Mouse (Mus musculus): ENCODE data around the gene Alyref2.
A peak's percentile ranks its signal among the peaks of the same experiment; 100 is the strongest.
"Not testable (repeated sequence)": the region's sequence is repeated elsewhere in the genome, so short reads cannot be mapped to it uniquely, and the experiment has no call there.

Alyref2 gene

GRCm38 (mm10) chr1:171503250-171503591 lies at the start of gene Alyref2:
Alyref2 (plus strand) TSS chr1:171503478.
- DNase-seq (ENCODE audit: low read depth, low spot score), result peak; percentile 86

- no peak for DNase-seq (ENCODE audit: low read depth, low spot score)
These were observed 48.4 kb upstream of the Alyref2 start for GRCm38 (mm10) chr1:171454926-171455325.

GRCm38 (mm10) chr1:171457568-171457967 lies 45.7 kb upstream of the Alyref2 start:
- no peak for DNase-seq (ENCODE audit: low read depth, low spot score)

- DNase-seq (ENCODE audit: low read depth, low spot score), result no peak
These were observed 43.5 kb upstream of the Alyref2 start for GRCm38 (mm10) chr1:171459791-171460190.

GRCm38 (mm10) chr1:171460551-171461503 lies 42.5 kb upstream of the Alyref2 start:
- DNase-seq (ENCODE audit: low read depth, low spot score), result no peak

- no peak for DNase-seq (ENCODE audit: low read depth, low spot score)
These were observed 40.1 kb upstream of the Alyref2 start for GRCm38 (mm10) chr1:171463133-171463532.

GRCm38 (mm10) chr1:171465749-171466412 lies 37.4 kb upstream of the Alyref2 start:
- no peak for DNase-seq (ENCODE audit: low read depth, low spot score)

- DNase-seq (ENCODE audit: low read depth, low spot score), result no peak
These were observed 36.7 kb upstream of the Alyref2 start for GRCm38 (mm10) chr1:171466565-171466964.

GRCm38 (mm10) chr1:171469678-171470077 lies 33.6 kb upstream of the Alyref2 start:
- no peak for DNase-seq (ENCODE audit: low read depth, low spot score)

GRCm38 (mm10) chr1:171470371-171470871 lies 32.9 kb upstream of the Alyref2 start:
- DNase-seq (ENCODE audit: low read depth, low spot score), result peak; percentile 28

GRCm38 (mm10) chr1:171470896-171471295 lies 32.4 kb upstream of the Alyref2 start:
- no peak for DNase-seq (ENCODE audit: low read depth, low spot score)

GRCm38 (mm10) chr1:171471452-171471851 lies 31.8 kb upstream of the Alyref2 start:
- DNase-seq (ENCODE audit: low read depth, low spot score), result no peak

- not testable (repeated sequence) for DNase-seq (ENCODE audit: low read depth, low spot score)
These were observed 31.3 kb upstream of the Alyref2 start for GRCm38 (mm10) chr1:171471941-171472340.

- DNase-seq (ENCODE audit: low read depth, low spot score), result no peak
These were observed 29.8 kb upstream of the Alyref2 start for GRCm38 (mm10) chr1:171473506-171473905.

- no peak for DNase-seq (ENCODE audit: low read depth, low spot score)
These were observed 29.2 kb upstream of the Alyref2 start for GRCm38 (mm10) chr1:171473920-171474640.

GRCm38 (mm10) chr1:171477123-171477522 lies 26.2 kb upstream of the Alyref2 start:
- DNase-seq (ENCODE audit: low read depth, low spot score), result no peak

GRCm38 (mm10) chr1:171477758-171478545 lies 25.3 kb upstream of the Alyref2 start:
- no peak for DNase-seq (ENCODE audit: low read depth, low spot score)

- DNase-seq (ENCODE audit: low read depth, low spot score), result no peak
These were observed 24.3 kb upstream of the Alyref2 start for GRCm38 (mm10) chr1:171478968-171479367.

GRCm38 (mm10) chr1:171494241-171494640 lies 9.0 kb upstream of the Alyref2 start:
- DNase-seq (ENCODE audit: low read depth, low spot score), result no peak

GRCm38 (mm10) chr1:171495371-171495770 lies 7.9 kb upstream of the Alyref2 start:
- no peak for DNase-seq (ENCODE audit: low read depth, low spot score)

- no peak for DNase-seq (ENCODE audit: low read depth, low spot score)
These were observed 3.4 kb upstream of the Alyref2 start for GRCm38 (mm10) chr1:171499856-171500255.

Measured in c-Kit-negative CD71-positive TER-119-positive erythroid progenitor cells, embryonic 14.5 days (primary cell).